In genomic region chr19:40586908-40587307, GRCm38 (mm10) we compare ENCODE assay signal across 8 mouse cellular contexts. TPM values are rescaled to one million over a fixed set of nuclear protein-coding genes. Genes with fewer than 3 reads are reported as not detected.
DNase-seq lines count a peak whose midpoint lies in the region; ATAC-seq and TF ChIP-seq lines count a peak whose summit lies in the region.

No protein-coding gene starts in this region.

- peak overlapping the region; percentile 89 for H3K4me3 ChIP-seq in heart, embryonic 15.5 days
- no peak overlapping the region for H3K4me3 ChIP-seq in heart, adult 2 months
- H3K4me3 ChIP-seq in forebrain, embryonic 10.5 days, result peak overlapping the region; percentile 77
- H3K4me3 ChIP-seq in limb, embryonic 12.5 days (replicated peaks), result peak overlapping the region; percentile 81
- peak overlapping the region; percentile 86 for H3K4me3 ChIP-seq in myocyte

- H3K4me2 ChIP-seq in heart, embryonic 15.5 days, result peak overlapping the region; percentile 89
- peak overlapping the region; percentile 73 for H3K4me2 ChIP-seq in limb, embryonic 12.5 days
- peak overlapping the region; percentile 89 for H3K4me2 ChIP-seq in myocyte (ENCODE audit: low read depth)

- no peak overlapping the region for H3ac ChIP-seq in myocyte (ENCODE audit: control insufficient read depth, insufficient read length)

- H3K27me3 ChIP-seq in heart, embryonic 15.5 days, result no peaks in the 10 kb centered on the region
- no peaks in the 10 kb centered on the region for H3K27me3 ChIP-seq in heart, adult 2 months (ENCODE audit: control insufficient read depth, insufficient read depth, low read length)
- H3K27me3 ChIP-seq in forebrain, embryonic 10.5 days (ENCODE audit: poor library complexity, severe bottlenecking), result no peaks in the 10 kb centered on the region
- no peaks in the 10 kb centered on the region; the same call in 1 of the 2 replicates for H3K27me3 ChIP-seq in limb, embryonic 12.5 days
- no peaks in the 10 kb centered on the region for H3K27me3 ChIP-seq in myocyte (ENCODE audit: control insufficient read depth, insufficient read depth, insufficient read length)

- TF ChIP-seq POLR2A in heart, adult 2 months (IDR thresholded peaks at IDR 0.05; ENCODE audit: insufficient read depth, low read depth, low read length), result no peak
- no peak for TF ChIP-seq POLR2A in myocyte (IDR thresholded peaks at IDR 0.05; ENCODE audit: insufficient read length, low read depth)

- no peak for DNase-seq in heart, adult 2 months
- no peak for DNase-seq in forebrain, embryonic 10.5 days (ENCODE audit: extremely low spot score, low spot score)
- DNase-seq in adrenal gland, postnatal 10 days, result no peak
- DNase-seq in kidney, adult 8-10 months, result no peak
- DNase-seq in right cerebral cortex, postnatal 36 days (ENCODE audit: low spot score in 2 of 2), result no peak

- no peak for TF ChIP-seq CTCF in heart, adult 2 months (IDR thresholded peaks at IDR 0.05)

- no peak overlapping the region for H3K27ac ChIP-seq in heart, embryonic 15.5 days
- H3K27ac ChIP-seq in heart, adult 2 months, result no peak overlapping the region
- 0 out of 2 replicates have a peak overlapping the region, but pooled peaks have one; percentile 31 for H3K27ac ChIP-seq in forebrain, embryonic 10.5 days
- no peak overlapping the region for H3K27ac ChIP-seq in limb, embryonic 12.5 days

- no peak for TF ChIP-seq EP300 in heart, adult 2 months (IDR thresholded peaks at IDR 0.05; ENCODE audit: insufficient read depth, low read depth, low read length)

- WGBS in heart, embryonic 15.5 days, result 50% methylated on average over 7 of the region's 7 CpGs
- WGBS in heart, adult 2 months, result 64% methylated on average over 7 of the region's 7 CpGs
- WGBS in forebrain, embryonic 10.5 days, result 62% methylated on average over 7 of the region's 7 CpGs
- WGBS in limb, embryonic 12.5 days, result 65% methylated on average over 7 of the region's 7 CpGs

- no peak overlapping the region for H3K9ac ChIP-seq in heart, embryonic 15.5 days
- H3K9ac ChIP-seq in heart, adult 2 months (ENCODE audit: low read depth, low read length), result no peak overlapping the region
- H3K9ac ChIP-seq in limb, embryonic 12.5 days (replicated peaks), result 0 out of 2 replicates have a peak overlapping the region, but pooled peaks have one; percentile 72

- intact Hi-C loops in heart, adult 2 months (cut with DNase I), result no loop called here

- ATAC-seq in heart, embryonic 15.5 days (replicated peaks; ENCODE audit: insufficient number of reproducible peaks, insufficient read depth, low FRiP score, low read depth), result no peak
- ATAC-seq in limb, embryonic 12.5 days (ENCODE audit: insufficient number of reproducible peaks, insufficient read depth, low FRiP score, low TSS enrichment, low read depth), result no peak

- no peaks in the 10 kb centered on the region for H3K36me3 ChIP-seq in heart, embryonic 15.5 days
- H3K36me3 ChIP-seq in heart, adult 2 months (ENCODE audit: control insufficient read depth, insufficient read depth, low read length), result no peaks in the 10 kb centered on the region
- peaks cover 41% of the 10 kb centered on the region for H3K36me3 ChIP-seq in forebrain, embryonic 10.5 days (replicated peaks)
- peaks cover 24% of the 10 kb centered on the region for H3K36me3 ChIP-seq in limb, embryonic 12.5 days
- peaks cover 29% of the 10 kb centered on the region for H3K36me3 ChIP-seq in myocyte (ENCODE audit: control insufficient read depth, insufficient read depth)

- H3K79me2 ChIP-seq in heart, adult 2 months (replicated peaks; ENCODE audit: control insufficient read depth, insufficient read depth, low read length), result no peaks in the 10 kb centered on the region
- peaks cover 41% of the 10 kb centered on the region for H3K79me2 ChIP-seq in myocyte (ENCODE audit: control insufficient read depth, insufficient read depth)

- no peaks in the 10 kb centered on the region for H3K9me3 ChIP-seq in heart, embryonic 15.5 days (replicated peaks)
- no peaks in the 10 kb centered on the region for H3K9me3 ChIP-seq in forebrain, embryonic 10.5 days
- H3K9me3 ChIP-seq in limb, embryonic 12.5 days, result no peaks in the 10 kb centered on the region

- H3K4me1 ChIP-seq in heart, embryonic 15.5 days (replicated peaks), result peaks cover 25% of the 10 kb centered on the region
- H3K4me1 ChIP-seq in heart, adult 2 months (ENCODE audit: control insufficient read depth, insufficient read depth, low read length), result no peaks in the 10 kb centered on the region
- peaks cover 24% of the 10 kb centered on the region for H3K4me1 ChIP-seq in forebrain, embryonic 10.5 days
- H3K4me1 ChIP-seq in limb, embryonic 12.5 days (replicated peaks), result peaks cover 14% of the 10 kb centered on the region

TF ChIP-seq in myocyte, 11 proteins besides CTCF, POLR2A, EP300 and RAD21:
- TF ChIP-seq MYOD1 (IDR thresholded peaks at IDR 0.05; ENCODE audit: control insufficient read depth in 1 of 3, insufficient read length in 2 of 3, low read depth in 2 of 3), result no peak
- no peak for TF ChIP-seq MYOG (IDR thresholded peaks at IDR 0.05; ENCODE audit: control insufficient read depth in 1 of 3, insufficient read depth in 1 of 3, insufficient read length in 2 of 3, low read depth in 2 of 3)
- TF ChIP-seq POLR2AphosphoS2 (IDR thresholded peaks at IDR 0.05; ENCODE audit: insufficient read length, low read depth), result no peak
- TF ChIP-seq CEBPB (IDR thresholded peaks at IDR 0.05; ENCODE audit: insufficient read depth, poor library complexity, severe bottlenecking), result no peak
- no peak for TF ChIP-seq USF1 (IDR thresholded peaks at IDR 0.05; ENCODE audit: low read depth)
- TF ChIP-seq TCF3 (IDR thresholded peaks at IDR 0.05; ENCODE audit: insufficient read length, low read depth), result no peak
- TF ChIP-seq REST (IDR thresholded peaks at IDR 0.05; ENCODE audit: insufficient read depth, insufficient read length), result no peak
- TF ChIP-seq MAX (IDR thresholded peaks at IDR 0.05; ENCODE audit: low read depth), result no peak

RNA-seq across cellular contexts. Expression of gene Aldh18a1, which starts 1.4 kb away (rescaled TPM):
- 41.3 and 55.2 TPM in 2 replicates for polyA plus RNA-seq in heart, embryonic 15.5 days (2015; fragmentation: Nextera tagmentation; extraction: Ambion mirVana)
- 1 to 10 TPM; 4.4 to 7.9 TPM for total RNA-seq in heart, adult 2 months (2021)
- 7.6 and 12.4 TPM in 2 replicates for polyA plus RNA-seq in heart, adult 2 months (2012; rRNA removed)
- polyA plus RNA-seq in forebrain, embryonic 10.5 days (2016; fragmentation: Nextera tagmentation; extraction: Ambion mirVana), result 114 and 115 TPM in 2 replicates
- polyA plus RNA-seq in limb, embryonic 12.5 days (2016; fragmentation: Nextera tagmentation; extraction: Ambion mirVana), result 83.2 and 86.5 TPM in 2 replicates
- 185 TPM for polyA plus RNA-seq in myocyte (2012; fragmentation: generic; extraction: Trizol)
- total RNA-seq in adrenal gland, postnatal 10 days (2021), result 10 to 100 TPM; 24.7 to 24.8 TPM

RNA-seq across cellular contexts. Expression of gene Tctn3, which starts 25.1 kb away (rescaled TPM):
- polyA plus RNA-seq in heart, embryonic 15.5 days (2015; fragmentation: Nextera tagmentation; extraction: Ambion mirVana), result 9.6 TPM in 2 replicates
- 1 to 10 TPM; 6.5 to 7.6 TPM for total RNA-seq in heart, adult 2 months (2021)
- polyA plus RNA-seq in heart, adult 2 months (2012; rRNA removed), result 7.7 and 10.5 TPM in 2 replicates
- polyA plus RNA-seq in forebrain, embryonic 10.5 days (2016; fragmentation: Nextera tagmentation; extraction: Ambion mirVana), result 12.0 and 12.6 TPM in 2 replicates
- polyA plus RNA-seq in limb, embryonic 12.5 days (2016; fragmentation: Nextera tagmentation; extraction: Ambion mirVana), result 12.6 and 13.6 TPM in 2 replicates
- polyA plus RNA-seq in myocyte (2012; fragmentation: generic; extraction: Trizol), result 5.6 TPM
- total RNA-seq in adrenal gland, postnatal 10 days (2021), result 1 to 10 TPM; 5.4 to 7.1 TPM

RNA-seq across cellular contexts. Expression of gene Entpd1, which starts 25.3 kb away (rescaled TPM):
- polyA plus RNA-seq in heart, embryonic 15.5 days (2015; fragmentation: Nextera tagmentation; extraction: Ambion mirVana), result 8.9 and 12.8 TPM in 2 replicates
- 10 to 100 TPM; 22.1 to 26.4 TPM for total RNA-seq in heart, adult 2 months (2021)
- polyA plus RNA-seq in heart, adult 2 months (2012; rRNA removed), result 13.0 and 18.6 TPM in 2 replicates
- 2.6 and 3.7 TPM in 2 replicates for polyA plus RNA-seq in forebrain, embryonic 10.5 days (2016; fragmentation: Nextera tagmentation; extraction: Ambion mirVana)
- polyA plus RNA-seq in limb, embryonic 12.5 days (2016; fragmentation: Nextera tagmentation; extraction: Ambion mirVana), result 5.4 and 6.5 TPM in 2 replicates
- polyA plus RNA-seq in myocyte (2012; fragmentation: generic; extraction: Trizol), result 0.07 TPM
- 10 to 100 TPM; 27.2 to 32.8 TPM for total RNA-seq in adrenal gland, postnatal 10 days (2021)
